Mouse (Mus musculus) central nervous system, embryonic 18 days (tissue): ENCODE results near the gene Scn1a. TPM values are rescaled to one million over a fixed set of nuclear protein-coding genes. Genes with fewer than 3 reads are reported as not detected.

Experiments
- polyA plus RNA-seq: library from polyadenylated mRNA; depleted of rRNA; stranded (reverse); fragments of >200 nt; gene quantifications from 2 replicates; pipeline ENCODE4 v1.2.3, GENCODE M21; 2012; rRNA removed

Scn1a gene
- 22.9 and 24.9 TPM in 2 replicates for polyA plus RNA-seq

GRCm38 (mm10) chr2:66440711-66441110 is at the start of gene Scn1a:
TSS of gene Scn1a (minus strand) at chr2:66440840.

DNA sequence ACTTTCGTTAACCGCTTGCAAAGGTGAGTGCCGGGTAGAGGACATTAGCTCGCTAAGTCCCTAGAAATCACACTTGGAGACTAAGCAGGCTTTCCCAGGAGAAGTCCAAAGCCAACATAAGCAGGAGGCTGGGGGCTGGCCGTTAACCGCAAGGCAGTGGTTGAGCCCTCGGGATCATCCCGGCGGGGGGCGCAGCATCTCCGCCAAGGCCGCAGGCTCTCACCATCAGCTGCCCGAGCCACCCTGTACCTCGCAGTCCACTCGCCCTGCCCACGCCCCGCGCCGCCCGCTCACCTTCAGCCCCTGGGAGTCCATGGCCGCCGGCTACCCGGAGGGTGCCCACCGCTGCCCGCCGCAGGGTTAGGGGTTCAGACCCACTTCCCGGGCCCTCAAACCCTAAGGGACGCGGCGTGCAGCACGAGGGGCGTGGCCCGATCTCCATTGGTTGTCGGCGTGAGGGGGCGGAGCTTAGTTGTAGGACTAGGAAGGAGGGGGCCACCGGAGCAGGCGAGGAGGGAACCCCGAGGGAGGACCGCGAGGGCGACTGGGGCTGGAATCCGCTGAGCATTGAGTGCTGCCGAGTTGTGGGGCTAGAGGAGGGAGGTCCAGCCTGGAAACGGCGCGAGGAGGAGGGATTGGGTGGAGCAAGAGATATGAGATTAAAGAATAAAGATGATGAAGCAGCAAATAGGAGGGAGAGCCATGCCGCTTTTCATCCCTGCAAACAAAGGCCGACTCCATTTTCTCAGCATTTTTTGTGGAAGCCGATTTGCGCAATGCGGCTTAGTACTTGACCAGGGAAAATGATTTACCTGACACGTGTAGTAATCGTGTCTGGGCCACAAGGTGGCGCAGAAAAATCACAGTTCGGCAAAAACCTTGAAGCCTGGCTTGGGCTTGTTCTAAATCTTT is 184.2 kb downstream of the Scn1a start, which contains the start of gene Ttc21b:
Gene Ttc21b, minus strand, starts transcription at position 398 of the 912 bp plus-strand sequence.

Other genes starting within 250 kb of the Scn1a start
- 14.2 and 14.8 TPM in 2 replicates for gene Ttc21b, start 184.2 kb downstream of the Scn1a start, polyA plus RNA-seq
- gene Scn9a, start 194.1 kb upstream of the Scn1a start, polyA plus RNA-seq: 13.2 and 15.9 TPM in 2 replicates